Mouse (Mus musculus) liver, adult 2 months (tissue): ENCODE data around the gene Clmn. TPM values are rescaled to one million over a fixed set of nuclear protein-coding genes. Genes with fewer than 3 reads are reported as not detected.

ENCODE experiments used
- DNase-seq: peaks from one replicate; pipeline ENCODE4 v3.0.0-alpha.2; 2011; ENCODE audit warnings: low read depth, low spot score; ENCODE audit errors: extremely low read depth
- H3K27ac ChIP-seq: fragments of 200-500 bp; replicated peaks from 2 replicates; pipeline ENCODE4 v1.5.1; 2012; ENCODE audit warnings: low read depth, mild to moderate bottlenecking, control low read depth, inconsistent platforms, low read length; ENCODE audit not compliant: insufficient read depth
- H3K27me3 ChIP-seq: fragments of 200-500 bp; 2 replicates; pipeline ENCODE4 v1.6.1; 2012; ENCODE audit warnings: mild to moderate bottlenecking, moderate library complexity, low read length, inconsistent platforms; ENCODE audit not compliant: control insufficient read depth, insufficient read depth
- H3K36me3 ChIP-seq: fragments of 200-500 bp; 2 replicates; pipeline ENCODE4 v1.6.1; 2012; ENCODE audit warnings: low read length, inconsistent platforms; ENCODE audit not compliant: control insufficient read depth, insufficient read depth
- H3K4me1 ChIP-seq: fragments of 200-500 bp; 2 replicates; pipeline ENCODE4 v1.6.1; 2011; ENCODE audit warnings: low read length; ENCODE audit not compliant: control insufficient read depth, insufficient read depth
- H3K4me3 ChIP-seq: fragments of 200-500 bp; 2 replicates; pipeline ENCODE4 v1.5.1; 2011; ENCODE audit warnings: low read depth, mild to moderate bottlenecking, control low read depth, low read length, moderate library complexity; ENCODE audit not compliant: insufficient read depth
- H3K79me2 ChIP-seq: fragments of 200-500 bp; 2 replicates; pipeline ENCODE4 v1.6.1; 2012; ENCODE audit warnings: inconsistent platforms, mild to moderate bottlenecking, low read length, moderate library complexity; ENCODE audit not compliant: control insufficient read depth, insufficient read depth
- H3K9ac ChIP-seq: fragments of 200-500 bp; 2 replicates; pipeline ENCODE4 v1.6.1; 2012; ENCODE audit warnings: low read depth, mild to moderate bottlenecking, control low read depth, inconsistent platforms, low read length
- CTCF ChIP-seq: fragments of 200-500 bp; IDR thresholded peaks from 2 replicates; pipeline ENCODE4 v1.5.1; 2011; ENCODE audit warnings: low read depth, low read length, control low read depth
- POLR2A ChIP-seq: fragments of 200-500 bp; IDR thresholded peaks from 2 replicates; pipeline ENCODE4 v1.6.1; 2011; ENCODE audit warnings: low read length, control low read depth; ENCODE audit not compliant: insufficient read depth; ENCODE audit errors: extremely low read depth
- WGBS: fragments of 180-500 bp; shearing (Covaris S2); methylation state at CpG from one replicate; pipeline ENCODE4 v1.1.7; 2018; 5-methylcytosine and 5-hydroxymethylcytosine counted together
- polyA plus RNA-seq: library from polyadenylated mRNA; depleted of rRNA; stranded (reverse); fragments of >200 nt; gene quantifications from 2 replicates; pipeline ENCODE4 v1.2.3, GENCODE M21; 2012
- total RNA-seq: library from RNA; depleted of rRNA; stranded (reverse); fragments of >200 nt; gene quantifications from 2 replicates; pipeline ENCODE4 v1.2.3, GENCODE M21; 2014

The Clmn gene
- total and polyA plus RNA-seq, 2 experiments = 13.7 to 20.4 TPM

- H3K4me3 ChIP-seq = no peak overlapping the region
- TF ChIP-seq CTCF (no peak), POLR2A (no peak)
- H3K36me3 ChIP-seq = no peaks in the 10 kb centered on the region
- no peak overlapping the region for H3K9ac ChIP-seq
- no peak for DNase-seq
- no peaks in the 10 kb centered on the region for H3K27me3 ChIP-seq
- H3K27ac ChIP-seq = no peak overlapping the region
- no peaks in the 10 kb centered on the region for H3K79me2 ChIP-seq
- no peaks in the 10 kb centered on the region for H3K4me1 ChIP-seq
- 64% methylated on average over 11 of the region's 11 CpGs for WGBS
Measured at GRCm38 (mm10) chr12:104899161-104899560, 34.3 kb upstream of the Clmn start.

GRCm38 (mm10) chr12:104898718-104899117, 33.8 kb upstream of the Clmn start:
- H3K79me2 ChIP-seq = no peaks in the 10 kb centered on the region
- TF ChIP-seq POLR2A (no peak), CTCF (peak; percentile 70)
- no peak overlapping the region for H3K27ac ChIP-seq
- 43% methylated on average over 9 of the region's 9 CpGs for WGBS
- H3K9ac ChIP-seq = no peak overlapping the region
- H3K4me1 ChIP-seq = no peaks in the 10 kb centered on the region
- H3K36me3 ChIP-seq = no peaks in the 10 kb centered on the region
- no peaks in the 10 kb centered on the region for H3K27me3 ChIP-seq
- no peak overlapping the region for H3K4me3 ChIP-seq
- DNase-seq = peak; percentile 72

GRCm38 (mm10) chr12:104897051-104897618, 32.3 kb upstream of the Clmn start:
- no peak for DNase-seq
- no peak overlapping the region for H3K27ac ChIP-seq
- H3K9ac ChIP-seq = no peak overlapping the region
- no peak overlapping the region for H3K4me3 ChIP-seq
- WGBS = 76% methylated on average over 8 of the region's 8 CpGs
- H3K36me3 ChIP-seq = no peaks in the 10 kb centered on the region
- no peaks in the 10 kb centered on the region for H3K79me2 ChIP-seq
- TF ChIP-seq POLR2A (no peak), CTCF (no peak)
- H3K4me1 ChIP-seq = no peaks in the 10 kb centered on the region
- no peaks in the 10 kb centered on the region for H3K27me3 ChIP-seq

GRCm38 (mm10) chr12:104896640-104897039, 31.8 kb upstream of the Clmn start:
- Histone ChIP-seq H3K9ac (no peak overlapping the region), H3K27ac (no peak overlapping the region), H3K4me1 (no peaks in the 10 kb centered on the region), H3K4me3 (no peak overlapping the region), H3K79me2 (no peaks in the 10 kb centered on the region), H3K27me3 (no peaks in the 10 kb centered on the region), H3K36me3 (no peaks in the 10 kb centered on the region)
- 60% methylated on average over 16 of the region's 16 CpGs for WGBS
- peak; percentile 31 for DNase-seq
- TF ChIP-seq POLR2A (no peak), CTCF (no peak)

- no peak for TF ChIP-seq POLR2A
- TF ChIP-seq CTCF = no peak
- no peak for DNase-seq
- Histone ChIP-seq H3K4me1 (no peaks in the 10 kb centered on the region), H3K79me2 (no peaks in the 10 kb centered on the region), H3K27me3 (no peaks in the 10 kb centered on the region), H3K9ac (no peak overlapping the region), H3K27ac (no peak overlapping the region), H3K4me3 (no peak overlapping the region), H3K36me3 (no peaks in the 10 kb centered on the region)
- 95% methylated on average over 3 of the region's 3 CpGs for WGBS
Measured at GRCm38 (mm10) chr12:104892245-104892644, 27.4 kb upstream of the Clmn start.

- 89% methylated on average over 8 of the region's 8 CpGs for WGBS
- Histone ChIP-seq H3K4me1 (no peaks in the 10 kb centered on the region), H3K27ac (no peak overlapping the region), H3K36me3 (no peaks in the 10 kb centered on the region), H3K4me3 (no peak overlapping the region), H3K27me3 (no peaks in the 10 kb centered on the region), H3K79me2 (no peaks in the 10 kb centered on the region), H3K9ac (no peak overlapping the region)
- no peak for TF ChIP-seq POLR2A
- TF ChIP-seq CTCF = no peak
- DNase-seq = no peak
Measured at GRCm38 (mm10) chr12:104890066-104890465, 25.2 kb upstream of the Clmn start.
